In the genomic region with DNA sequence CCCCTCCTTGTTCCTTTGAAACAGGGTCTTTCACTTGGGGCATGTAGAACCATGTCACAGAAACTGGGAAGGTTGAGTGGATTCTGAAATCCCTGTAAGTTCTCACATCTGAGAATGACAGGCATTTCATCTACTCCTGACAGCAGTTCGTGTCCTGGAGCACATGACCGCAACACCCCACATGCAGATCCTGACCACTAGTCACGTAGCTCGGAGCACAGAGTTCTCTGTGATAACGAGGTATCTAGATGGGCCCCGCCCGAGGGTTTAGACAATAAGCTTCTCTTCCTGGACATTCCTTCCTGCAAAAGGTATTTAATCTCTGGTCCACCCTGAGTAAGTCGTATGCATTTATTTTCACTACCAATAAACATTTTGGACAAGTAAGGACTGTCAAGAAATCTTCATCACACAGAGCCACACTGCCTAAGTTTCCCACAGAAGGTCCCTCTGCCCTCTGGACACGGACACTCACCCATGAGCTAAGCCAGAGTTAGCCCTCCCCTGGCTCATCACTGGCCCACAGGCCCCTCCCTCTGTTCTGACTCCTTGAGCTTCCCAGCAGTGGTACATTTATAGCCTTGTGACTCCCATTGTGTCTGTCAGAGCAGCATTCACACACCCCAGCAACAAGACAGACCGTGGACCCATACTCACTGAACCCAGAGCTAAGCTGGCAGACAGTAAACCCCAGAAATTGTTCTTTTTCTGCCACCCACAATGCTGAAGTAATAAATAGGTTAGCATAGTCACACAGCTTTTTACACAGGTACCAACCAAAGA, we compare ENCODE assay signal across 18 mouse cellular contexts. TPM values are rescaled to one million over a fixed set of nuclear protein-coding genes. Genes with fewer than 3 reads are reported as not detected.
DNase-seq lines count a peak whose midpoint lies in the region; ATAC-seq and TF ChIP-seq lines count a peak whose summit lies in the region.
"Had no signal": no experiment of that assay in that cellular context is flagged by ENCODE, and none has a peak within 500 bp of the region (broad histone marks: within the 10 kb centered on the region; RNA-seq: fewer than 3 reads in every experiment).

No protein-coding gene starts in this region.

- TF ChIP-seq CTCF in stomach, postnatal 0 days (IDR thresholded peaks at IDR 0.05; ENCODE audit: low read depth), result no peak

- TF ChIP-seq EP300 in stomach, postnatal 0 days (optimal IDR thresholded peaks at IDR 0.05), result no peak

- no peaks in the 10 kb centered on the region for H3K36me3 ChIP-seq in embryonic facial prominence, embryonic 11.5 days (replicated peaks; ENCODE audit: control insufficient read depth, insufficient read depth, low read depth, low read length)
- no peaks in the 10 kb centered on the region for H3K36me3 ChIP-seq in embryonic facial prominence, embryonic 10.5 days (replicated peaks)
- H3K36me3 ChIP-seq in liver, embryonic 11.5 days (ENCODE audit: control insufficient read depth, insufficient read depth, low read length), result no peaks in the 10 kb centered on the region
- no peaks in the 10 kb centered on the region for H3K36me3 ChIP-seq in stomach, postnatal 0 days (ENCODE audit: control insufficient read depth, insufficient read depth, low read length)
- H3K36me3 ChIP-seq: forebrain, embryonic 12.5 days; hindbrain, embryonic 10.5 days; lung, embryonic 15.5 days; midbrain, embryonic 13.5 days had no signal

- 79% methylated on average over 10 of the region's 10 CpGs for WGBS in embryonic facial prominence, embryonic 11.5 days
- 81% methylated on average over 10 of the region's 10 CpGs for WGBS in embryonic facial prominence, embryonic 10.5 days
- WGBS in liver, embryonic 11.5 days, result 46% methylated on average over 10 of the region's 10 CpGs
- 58% methylated on average over 10 of the region's 10 CpGs for WGBS in stomach, postnatal 0 days

- 0 out of 2 replicates have a peak, but pooled peaks have one; percentile 23 for ATAC-seq in embryonic facial prominence, embryonic 11.5 days (replicated peaks; ENCODE audit: insufficient number of reproducible peaks, low FRiP score, low TSS enrichment, low read depth)
- ATAC-seq in liver, embryonic 11.5 days (replicated peaks; ENCODE audit: low FRiP score), result peak; percentile 79
- peak; percentile 63; the same call in 1 of the 2 replicates for ATAC-seq in stomach, postnatal 0 days (ENCODE audit: low FRiP score, low TSS enrichment)
- ATAC-seq in granulocyte monocyte progenitor cell, adult 5-6 weeks (replicated peaks; ENCODE audit: poor library complexity, severe bottlenecking), result no peak
- no peak for ATAC-seq in inflammation-experienced regulatory T-cells, adult 6 months
- ATAC-seq: midbrain, embryonic 13.5 days had no signal

- no peaks in the 10 kb centered on the region for H3K27me3 ChIP-seq in embryonic facial prominence, embryonic 11.5 days (ENCODE audit: control insufficient read depth, insufficient read depth, low read length)
- no peaks in the 10 kb centered on the region for H3K27me3 ChIP-seq in embryonic facial prominence, embryonic 10.5 days (replicated peaks; ENCODE audit: low read depth, poor library complexity, severe bottlenecking)
- no peaks in the 10 kb centered on the region for H3K27me3 ChIP-seq in liver, embryonic 11.5 days (replicated peaks; ENCODE audit: control insufficient read depth, insufficient read depth, low read length)
- no peaks in the 10 kb centered on the region for H3K27me3 ChIP-seq in stomach, postnatal 0 days (ENCODE audit: control insufficient read depth, insufficient read depth, low read length)
- H3K27me3 ChIP-seq: forebrain, embryonic 12.5 days; lung, embryonic 15.5 days; midbrain, embryonic 13.5 days had no signal

- DNase-seq in embryonic facial prominence, embryonic 11.5 days (ENCODE audit: low spot score), result no peak
- DNase-seq in embryonic facial prominence, embryonic 10.5 days (ENCODE audit: low spot score), result no peak
- DNase-seq in lung, postnatal 25 days (ENCODE audit: low spot score), result peak; percentile 13
- no peak for DNase-seq in lung, postnatal 4 days
- DNase-seq in liver, embryonic 11.5 days (ENCODE audit: low spot score), result no peak
- DNase-seq in stomach, postnatal 0 days (ENCODE audit: low spot score), result no peak
- DNase-seq: adrenal gland, postnatal 10 days; cerebellum, postnatal 25 days; gastrocnemius, adult 2 months; kidney, adult 11 months; kidney, postnatal 14 days; thymus, postnatal 4 days had no signal

- H3K9me3 ChIP-seq in embryonic facial prominence, embryonic 11.5 days (replicated peaks; ENCODE audit: control insufficient read depth, low read length), result no peaks in the 10 kb centered on the region
- H3K9me3 ChIP-seq in embryonic facial prominence, embryonic 10.5 days, result no peaks in the 10 kb centered on the region
- H3K9me3 ChIP-seq in liver, embryonic 11.5 days (ENCODE audit: control insufficient read depth, low read length), result no peaks in the 10 kb centered on the region
- no peaks in the 10 kb centered on the region for H3K9me3 ChIP-seq in stomach, postnatal 0 days (ENCODE audit: control insufficient read depth, low read length)
- H3K9me3 ChIP-seq: forebrain, embryonic 12.5 days; hindbrain, embryonic 10.5 days; lung, embryonic 15.5 days; midbrain, embryonic 13.5 days had no signal

- no peaks in the 10 kb centered on the region for H3K4me1 ChIP-seq in embryonic facial prominence, embryonic 11.5 days (ENCODE audit: control insufficient read depth, insufficient read depth, low read length)
- H3K4me1 ChIP-seq in embryonic facial prominence, embryonic 10.5 days, result 0 out of 2 replicates have a peak, but pooled peaks cover 6% of the 10 kb centered on the region
- peaks cover 30% of the 10 kb centered on the region for H3K4me1 ChIP-seq in liver, embryonic 11.5 days (replicated peaks; ENCODE audit: control insufficient read depth, insufficient read depth, low read length)
- H3K4me1 ChIP-seq in stomach, postnatal 0 days (replicated peaks; ENCODE audit: control insufficient read depth, insufficient read depth), result no peaks in the 10 kb centered on the region
- H3K4me1 ChIP-seq: forebrain, embryonic 12.5 days; hindbrain, embryonic 10.5 days; midbrain, embryonic 13.5 days had no signal

- no peak overlapping the region for H3K4me2 ChIP-seq in embryonic facial prominence, embryonic 11.5 days (ENCODE audit: low read depth, low read length)
- peak overlapping the region; percentile 15 for H3K4me2 ChIP-seq in liver, embryonic 11.5 days
- H3K4me2 ChIP-seq in stomach, postnatal 0 days (replicated peaks; ENCODE audit: low read depth), result no peak overlapping the region
- H3K4me2 ChIP-seq: forebrain, embryonic 12.5 days; lung, embryonic 15.5 days; midbrain, embryonic 13.5 days had no signal

- no peak overlapping the region for H3K4me3 ChIP-seq in embryonic facial prominence, embryonic 11.5 days (ENCODE audit: low read depth, low read length)
- no peak overlapping the region for H3K4me3 ChIP-seq in embryonic facial prominence, embryonic 10.5 days
- H3K4me3 ChIP-seq in liver, embryonic 11.5 days (ENCODE audit: low read depth, low read length), result no peak overlapping the region
- H3K4me3 ChIP-seq in stomach, postnatal 0 days (ENCODE audit: low read depth, low read length), result no peak overlapping the region
- H3K4me3 ChIP-seq: forebrain, embryonic 12.5 days; gastrocnemius, adult 2 months; hindbrain, embryonic 10.5 days; lung, embryonic 15.5 days; midbrain, embryonic 13.5 days had no signal

- H3K9ac ChIP-seq in embryonic facial prominence, embryonic 11.5 days (replicated peaks; ENCODE audit: low read length), result no peak overlapping the region
- no peak overlapping the region for H3K9ac ChIP-seq in liver, embryonic 11.5 days (ENCODE audit: low read depth, low read length)
- H3K9ac ChIP-seq in stomach, postnatal 0 days (ENCODE audit: low read length), result no peak overlapping the region
- H3K9ac ChIP-seq: forebrain, embryonic 12.5 days; lung, embryonic 15.5 days; midbrain, embryonic 13.5 days had no signal

- H3K27ac ChIP-seq in embryonic facial prominence, embryonic 11.5 days (replicated peaks; ENCODE audit: low read depth, low read length), result no peak overlapping the region
- no peak overlapping the region for H3K27ac ChIP-seq in embryonic facial prominence, embryonic 10.5 days (replicated peaks)
- H3K27ac ChIP-seq in liver, embryonic 11.5 days (ENCODE audit: low read depth, low read length), result no peak overlapping the region
- H3K27ac ChIP-seq in stomach, postnatal 0 days (replicated peaks), result no peak overlapping the region
- H3K27ac ChIP-seq: forebrain, embryonic 12.5 days; gastrocnemius, adult 2 months; hindbrain, embryonic 10.5 days; lung, embryonic 15.5 days; midbrain, embryonic 13.5 days had no signal

RNA-seq across cellular contexts. Expression of a gene that starts 54.4 kb away (rescaled TPM):
- 37.7 and 50.1 TPM in 2 replicates for polyA plus RNA-seq in embryonic facial prominence, embryonic 11.5 days (2014; fragmentation: Nextera tagmentation; extraction: Ambion mirVana)
- 41.7 and 46.4 TPM in 2 replicates for polyA plus RNA-seq in embryonic facial prominence, embryonic 10.5 days (2016; fragmentation: Nextera tagmentation; extraction: Ambion mirVana)
- 38.7 and 38.8 TPM in 2 replicates for polyA plus RNA-seq in liver, embryonic 11.5 days (2014; fragmentation: Nextera tagmentation; extraction: Ambion mirVana)
- 35.3 and 35.6 TPM in 2 replicates for polyA plus RNA-seq in stomach, postnatal 0 days (2015; fragmentation: Nextera tagmentation; extraction: Ambion mirVana)
- 0.49 TPM in 1 of 2 replicates, not detected in the other for total RNA-seq in granulocyte monocyte progenitor cell, adult 5-6 weeks (2014; fragmentation: Nextera tagmentation)
- 0.72 and 1.6 TPM in 2 replicates for total RNA-seq in granulocyte monocyte progenitor cell, adult 5-6 weeks (2017)
- under 1 TPM; 0.36 to 0.90 (median 0.47) TPM for polyA plus RNA-seq in inflammation-experienced regulatory T-cells, adult 6 months (2017; shearing (Covaris generic))

RNA-seq across cellular contexts. Expression of a gene that starts 54.5 kb away (rescaled TPM):
- 24.1 and 25.1 TPM in 2 replicates for polyA plus RNA-seq in embryonic facial prominence, embryonic 11.5 days (2014; fragmentation: Nextera tagmentation; extraction: Ambion mirVana)
- polyA plus RNA-seq in embryonic facial prominence, embryonic 10.5 days (2016; fragmentation: Nextera tagmentation; extraction: Ambion mirVana), result 24.4 and 24.8 TPM in 2 replicates
- 52.7 and 54.9 TPM in 2 replicates for polyA plus RNA-seq in liver, embryonic 11.5 days (2014; fragmentation: Nextera tagmentation; extraction: Ambion mirVana)
- polyA plus RNA-seq in stomach, postnatal 0 days (2015; fragmentation: Nextera tagmentation; extraction: Ambion mirVana), result 36.8 and 38.6 TPM in 2 replicates
- 44.7 and 52.5 TPM in 2 replicates for total RNA-seq in granulocyte monocyte progenitor cell, adult 5-6 weeks (2014; fragmentation: Nextera tagmentation)
- 20.8 and 25.9 TPM in 2 replicates for total RNA-seq in granulocyte monocyte progenitor cell, adult 5-6 weeks (2017)
- 10 to 100 TPM; 27.1 to 43.4 (median 31.9) TPM for polyA plus RNA-seq in inflammation-experienced regulatory T-cells, adult 6 months (2017; shearing (Covaris generic))

Comparison
In these comparisons a context has a peak if more than half of its experiments do, and no peak if none do; other contexts are left out.
1. ATAC-seq: peak in embryonic facial prominence, embryonic 11.5 days (single experiment), liver, embryonic 11.5 days (single experiment) and stomach, postnatal 0 days (single experiment); none in granulocyte monocyte progenitor cell, adult 5-6 weeks (single experiment) and inflammation-experienced regulatory T-cells, adult 6 months (single experiment).
2. RNA of a gene that starts 54.4 kb away (polyA plus RNA-seq): 41.7 to 46.4 TPM in embryonic facial prominence, embryonic 10.5 days, 38.7 to 38.8 TPM in liver, embryonic 11.5 days, 37.7 to 50.1 TPM in embryonic facial prominence, embryonic 11.5 days and 35.3 to 35.6 TPM in stomach, postnatal 0 days; 0.36 to 0.90 TPM in inflammation-experienced regulatory T-cells, adult 6 months; every median in the first group is over 10 times any median in the second.